Mouse (Mus musculus): Measurements from ENCODE around the gene Cdc73. TPM values are rescaled to one million over a fixed set of nuclear protein-coding genes. Genes with fewer than 3 reads are reported as not detected.

Gene Cdc73
- 18.1 and 22.8 TPM in 2 replicates for polyA plus RNA-seq (2014; fragmentation: Nextera tagmentation; extraction: Ambion mirVana)

GRCm38 (mm10) chr1:143702741-143703262 lies at the start of gene Cdc73:
Gene Cdc73 (minus strand): TSS chr1:143702893.
- Histone ChIP-seq H3K36me3 (ENCODE audit: control insufficient read depth, insufficient read depth, low read length) (peaks cover 7% of the 10 kb centered on the region), H3K27me3 (replicated peaks; ENCODE audit: control insufficient read depth, insufficient read depth, low read length) (no peaks in the 10 kb centered on the region), H3K9ac (ENCODE audit: low read length) (peak within 1 kb of the TSS; percentile 90), H3K27ac (ENCODE audit: low read depth) (peak within 1 kb of the TSS; percentile 84), H3K4me3 (ENCODE audit: low read depth, low read length) (peak within 1 kb of the TSS; percentile 85), H3K4me1 (replicated peaks; ENCODE audit: control insufficient read depth, insufficient read depth, low read length) (peaks cover 6% of the 10 kb centered on the region), H3K4me2 (ENCODE audit: low read length) (peak within 1 kb of the TSS; percentile 82), H3K9me3 (ENCODE audit: control insufficient read depth, low read length) (no peaks in the 10 kb centered on the region)
- WGBS: under 1% methylated on average over 67 of the region's 74 CpGs
- DNase-seq (ENCODE audit: low spot score) (peak; percentile 79), ATAC-seq (replicated peaks; ENCODE audit: low FRiP score, low TSS enrichment, low read depth) (peak; percentile 99)

GRCm38 (mm10) chr1:143745871-143746270 lies 43.2 kb upstream of the Cdc73 start:
- ATAC-seq (replicated peaks; ENCODE audit: low FRiP score, low TSS enrichment, low read depth) (no peak), DNase-seq (ENCODE audit: low spot score) (no peak)
- no peaks in the 10 kb centered on the region for H3K9me3 ChIP-seq (ENCODE audit: control insufficient read depth, low read length)
- H3K4me3 ChIP-seq (ENCODE audit: low read depth, low read length): no peak overlapping the region
- no peaks in the 10 kb centered on the region for H3K4me1 ChIP-seq (replicated peaks; ENCODE audit: control insufficient read depth, insufficient read depth, low read length)
- no peak overlapping the region for H3K27ac ChIP-seq (ENCODE audit: low read depth)
- no peak overlapping the region for H3K9ac ChIP-seq (ENCODE audit: low read length)
- WGBS: 88% methylated on average over 10 of the region's 10 CpGs
- no peak overlapping the region for H3K4me2 ChIP-seq (ENCODE audit: low read length)
- peaks cover 57% of the 10 kb centered on the region for H3K36me3 ChIP-seq (ENCODE audit: control insufficient read depth, insufficient read depth, low read length)
- no peaks in the 10 kb centered on the region for H3K27me3 ChIP-seq (replicated peaks; ENCODE audit: control insufficient read depth, insufficient read depth, low read length)

- peaks cover 42% of the 10 kb centered on the region for H3K36me3 ChIP-seq (ENCODE audit: control insufficient read depth, insufficient read depth, low read length)
- ATAC-seq (replicated peaks; ENCODE audit: low FRiP score, low TSS enrichment, low read depth): no peak
- 94% methylated on average over 6 of the region's 6 CpGs for WGBS
These were observed 39.5 kb upstream of the Cdc73 start for GRCm38 (mm10) chr1:143742186-143742585.

GRCm38 (mm10) chr1:143741331-143741730 lies 38.6 kb upstream of the Cdc73 start:
- Histone ChIP-seq H3K4me2 (ENCODE audit: low read length) (no peak overlapping the region), H3K4me3 (ENCODE audit: low read depth, low read length) (no peak overlapping the region), H3K27me3 (replicated peaks; ENCODE audit: control insufficient read depth, insufficient read depth, low read length) (no peaks in the 10 kb centered on the region), H3K36me3 (ENCODE audit: control insufficient read depth, insufficient read depth, low read length) (peaks cover 35% of the 10 kb centered on the region), H3K9me3 (ENCODE audit: control insufficient read depth, low read length) (no peaks in the 10 kb centered on the region), H3K4me1 (replicated peaks; ENCODE audit: control insufficient read depth, insufficient read depth, low read length) (no peaks in the 10 kb centered on the region; the same call in 1 of the 2 replicates), H3K27ac (ENCODE audit: low read depth) (no peak overlapping the region), H3K9ac (ENCODE audit: low read length) (no peak overlapping the region)
- DNase-seq (ENCODE audit: low spot score) (no peak), ATAC-seq (replicated peaks; ENCODE audit: low FRiP score, low TSS enrichment, low read depth) (no peak)
- 94% methylated on average over 5 of the region's 5 CpGs for WGBS

More at GRCm38 (mm10) chr1:143742186-143742585, 39.5 kb upstream of the Cdc73 start:
- H3K27ac ChIP-seq (ENCODE audit: low read depth): no peak overlapping the region
- H3K4me1 ChIP-seq (replicated peaks; ENCODE audit: control insufficient read depth, insufficient read depth, low read length): no peaks in the 10 kb centered on the region; the same call in 1 of the 2 replicates
- H3K27me3 ChIP-seq (replicated peaks; ENCODE audit: control insufficient read depth, insufficient read depth, low read length): no peaks in the 10 kb centered on the region
- H3K4me3 ChIP-seq (ENCODE audit: low read depth, low read length): no peak overlapping the region
- no peaks in the 10 kb centered on the region for H3K9me3 ChIP-seq (ENCODE audit: control insufficient read depth, low read length)
- H3K4me2 ChIP-seq (ENCODE audit: low read length): no peak overlapping the region
- no peak overlapping the region for H3K9ac ChIP-seq (ENCODE audit: low read length)
- no peak for DNase-seq (ENCODE audit: low spot score)

GRCm38 (mm10) chr1:143740581-143740980 lies 37.9 kb upstream of the Cdc73 start:
- WGBS: 89% methylated on average over 10 of the region's 10 CpGs
- no peak for ATAC-seq (replicated peaks; ENCODE audit: low FRiP score, low TSS enrichment, low read depth)
- H3K27me3 ChIP-seq (replicated peaks; ENCODE audit: control insufficient read depth, insufficient read depth, low read length): no peaks in the 10 kb centered on the region
- no peak overlapping the region for H3K4me3 ChIP-seq (ENCODE audit: low read depth, low read length)
- no peak overlapping the region for H3K9ac ChIP-seq (ENCODE audit: low read length)
- H3K4me2 ChIP-seq (ENCODE audit: low read length): peak overlapping the region; percentile 71
- DNase-seq (ENCODE audit: low spot score): no peak
- no peaks in the 10 kb centered on the region; the same call in 1 of the 2 replicates for H3K4me1 ChIP-seq (replicated peaks; ENCODE audit: control insufficient read depth, insufficient read depth, low read length)
- H3K27ac ChIP-seq (ENCODE audit: low read depth): no peak overlapping the region
- peaks cover 29% of the 10 kb centered on the region for H3K36me3 ChIP-seq (ENCODE audit: control insufficient read depth, insufficient read depth, low read length)
- H3K9me3 ChIP-seq (ENCODE audit: control insufficient read depth, low read length): no peaks in the 10 kb centered on the region

- ATAC-seq (replicated peaks; ENCODE audit: low FRiP score, low TSS enrichment, low read depth): peak; percentile 89
- WGBS: under 1% methylated on average over 70 of the region's 71 CpGs
- peak overlapping the region; percentile 71 for H3K4me2 ChIP-seq (ENCODE audit: low read length)
- no peaks in the 10 kb centered on the region for H3K9me3 ChIP-seq (ENCODE audit: control insufficient read depth, low read length)
- H3K9ac ChIP-seq (ENCODE audit: low read length): peak overlapping the region; percentile 75
- H3K27me3 ChIP-seq (replicated peaks; ENCODE audit: control insufficient read depth, insufficient read depth, low read length): no peaks in the 10 kb centered on the region
- H3K27ac ChIP-seq (ENCODE audit: low read depth): peak overlapping the region; percentile 14
- H3K4me3 ChIP-seq (ENCODE audit: low read depth, low read length): peak overlapping the region; percentile 72
- H3K4me1 ChIP-seq (replicated peaks; ENCODE audit: control insufficient read depth, insufficient read depth, low read length): no peaks in the 10 kb centered on the region; the same call in 1 of the 2 replicates
- DNase-seq (ENCODE audit: low spot score): peak; percentile 92
- H3K36me3 ChIP-seq (ENCODE audit: control insufficient read depth, insufficient read depth, low read length): peaks cover 20% of the 10 kb centered on the region
These were observed 37.0 kb upstream of the Cdc73 start for GRCm38 (mm10) chr1:143739361-143740350.

GRCm38 (mm10) chr1:143738811-143739210 lies 36.1 kb upstream of the Cdc73 start:
- H3K4me1 ChIP-seq (replicated peaks; ENCODE audit: control insufficient read depth, insufficient read depth, low read length): no peaks in the 10 kb centered on the region; the same call in 1 of the 2 replicates

GRCm38 (mm10) chr1:143733914-143734410 lies 31.3 kb upstream of the Cdc73 start:
- WGBS: 79% methylated on average over 5 of the region's 5 CpGs
- H3K27ac ChIP-seq (ENCODE audit: low read depth): no peak overlapping the region
- no peak overlapping the region for H3K4me3 ChIP-seq (ENCODE audit: low read depth, low read length)
- H3K27me3 ChIP-seq (replicated peaks; ENCODE audit: control insufficient read depth, insufficient read depth, low read length): no peaks in the 10 kb centered on the region
- no peak for DNase-seq (ENCODE audit: low spot score)
- H3K9ac ChIP-seq (ENCODE audit: low read length): no peak overlapping the region
- ATAC-seq (replicated peaks; ENCODE audit: low FRiP score, low TSS enrichment, low read depth): no peak
- H3K4me1 ChIP-seq (replicated peaks; ENCODE audit: control insufficient read depth, insufficient read depth, low read length): no peaks in the 10 kb centered on the region; the same call in 1 of the 2 replicates
- no peak overlapping the region for H3K4me2 ChIP-seq (ENCODE audit: low read length)
- H3K9me3 ChIP-seq (ENCODE audit: control insufficient read depth, low read length): no peaks in the 10 kb centered on the region
- H3K36me3 ChIP-seq (ENCODE audit: control insufficient read depth, insufficient read depth, low read length): no peaks in the 10 kb centered on the region

More at GRCm38 (mm10) chr1:143738811-143739210, 36.1 kb upstream of the Cdc73 start:
- WGBS: 26% methylated on average over 10 of the region's 11 CpGs
- Histone ChIP-seq H3K27me3 (replicated peaks; ENCODE audit: control insufficient read depth, insufficient read depth, low read length) (no peaks in the 10 kb centered on the region), H3K4me2 (ENCODE audit: low read length) (peak overlapping the region; percentile 71), H3K36me3 (ENCODE audit: control insufficient read depth, insufficient read depth, low read length) (peaks cover 19% of the 10 kb centered on the region), H3K9me3 (ENCODE audit: control insufficient read depth, low read length) (no peaks in the 10 kb centered on the region), H3K27ac (ENCODE audit: low read depth) (no peak overlapping the region), H3K4me3 (ENCODE audit: low read depth, low read length) (peak overlapping the region; percentile 72), H3K9ac (ENCODE audit: low read length) (peak overlapping the region; percentile 75)
- ATAC-seq (replicated peaks; ENCODE audit: low FRiP score, low TSS enrichment, low read depth): peak; percentile 36; the same call in 1 of the 2 replicates
- DNase-seq (ENCODE audit: low spot score): peak; percentile 52

Data from intestine, embryonic 14.5 days (tissue).